Mouse (Mus musculus) heart, postnatal 14 days (tissue): ENCODE measurements around the gene AU018091. TPM values are rescaled to one million over a fixed set of nuclear protein-coding genes. Genes with fewer than 3 reads are reported as not detected.
"Not testable (repeated sequence)": the region's sequence is repeated elsewhere in the genome, so short reads cannot be mapped to it uniquely, and the experiment has no call there.

Experiments
- DNase-seq, 2 experiments: peaks; one replicate each; pipeline ENCODE4 v3.0.0; 2021 to 2022
- intact Hi-C: fragments of 180-260 bp; cut with DNase I; formaldehyde crosslinking; loops from one replicate; pipeline ENCODE4 v1.15.1; 2025
- long read RNA-seq, 2 experiments: library from polyadenylated mRNA; stranded (forward); transcript quantifications; one replicate each; pipeline ENCODE4 v2.0.0; 2021
- total RNA-seq, 2 experiments: library from RNA; stranded (reverse); gene quantifications; 2 replicates each; pipeline ENCODE4 v1.2.3; 2021

Gene AU018091
- not detected for total RNA-seq
- long read RNA-seq, experiment 1: 0 reads
- long read RNA-seq, experiment 2: 0 reads

GRCm38 (mm10) chr7:3168925-3169324 is at the start of gene AU018091:
TSS of gene AU018091 (minus strand) at chr7:3169203.
- intact Hi-C loops: no loop called here
- DNase-seq: no peak

GRCm38 (mm10) chr7:3217546-3218056 is 48.6 kb upstream of the AU018091 start:
- intact Hi-C loops: no loop called here
- DNase-seq: no peak

- DNase-seq: no peak
- intact Hi-C loops: no loop called here
Measured at GRCm38 (mm10) chr7:3216331-3216730, 47.3 kb upstream of the AU018091 start.

- intact Hi-C loops: no loop called here
- DNase-seq: no peak
Measured at GRCm38 (mm10) chr7:3213557-3213956, 44.6 kb upstream of the AU018091 start.

GRCm38 (mm10) chr7:3213156-3213555 is 44.2 kb upstream of the AU018091 start:
- DNase-seq: no peak
- intact Hi-C loops: no loop called here

- intact Hi-C loops: no loop called here
- DNase-seq: no peak
Measured at GRCm38 (mm10) chr7:3212002-3212790, 43.2 kb upstream of the AU018091 start.

GRCm38 (mm10) chr7:3211518-3211917 is 42.5 kb upstream of the AU018091 start:
- no peak for DNase-seq
- intact Hi-C loops: no loop called here

- intact Hi-C loops: no loop called here
- DNase-seq: no peak
Measured at GRCm38 (mm10) chr7:3210605-3211004, 41.6 kb upstream of the AU018091 start.

GRCm38 (mm10) chr7:3206520-3206919 is 37.5 kb upstream of the AU018091 start:
- intact Hi-C loops: no loop called here
- no peak for DNase-seq

GRCm38 (mm10) chr7:3204628-3205027 is 35.6 kb upstream of the AU018091 start:
- DNase-seq: no peak
- intact Hi-C loops: no loop called here

- intact Hi-C loops: no loop called here
- DNase-seq: no peak
Measured at GRCm38 (mm10) chr7:3203890-3204289, 34.9 kb upstream of the AU018091 start.

- DNase-seq: no peak
- intact Hi-C loops: no loop called here
Measured at GRCm38 (mm10) chr7:3201134-3201705, 32.2 kb upstream of the AU018091 start.

GRCm38 (mm10) chr7:3198884-3199283 is 29.9 kb upstream of the AU018091 start:
- DNase-seq: no peak
- intact Hi-C loops: no loop called here

GRCm38 (mm10) chr7:3195850-3196249 is 26.8 kb upstream of the AU018091 start:
- DNase-seq: no peak
- intact Hi-C loops: no loop called here

- DNase-seq: no peak
- intact Hi-C loops: no loop called here
Measured at GRCm38 (mm10) chr7:3194531-3194930, 25.5 kb upstream of the AU018091 start.

GRCm38 (mm10) chr7:3193905-3194304 is 24.9 kb upstream of the AU018091 start:
- intact Hi-C loops: no loop called here
- peak; percentile 39 to 57 for DNase-seq

- DNase-seq: no peak
- intact Hi-C loops: no loop called here
Measured at GRCm38 (mm10) chr7:3193049-3193632, 24.1 kb upstream of the AU018091 start.

GRCm38 (mm10) chr7:3191971-3192498 is 23.0 kb upstream of the AU018091 start:
- intact Hi-C loops: no loop called here
- no peak for DNase-seq

- intact Hi-C loops, DNase-seq: not testable (repeated sequence)
Measured at GRCm38 (mm10) chr7:3186726-3187125, 17.7 kb upstream of the AU018091 start.

GRCm38 (mm10) chr7:3186136-3186535 is 17.1 kb upstream of the AU018091 start:
- DNase-seq: no peak
- intact Hi-C loops: no loop called here

GRCm38 (mm10) chr7:3184394-3184793 is 15.4 kb upstream of the AU018091 start:
- intact Hi-C loops: no loop called here
- DNase-seq: no peak
